Mouse (Mus musculus): Measurements from ENCODE around the gene Hmgn1. TPM values are rescaled to one million over a fixed set of nuclear protein-coding genes. Genes with fewer than 3 reads are reported as not detected.

Gene Hmgn1
- polyA plus RNA-seq (2021): 522 TPM

DNA sequence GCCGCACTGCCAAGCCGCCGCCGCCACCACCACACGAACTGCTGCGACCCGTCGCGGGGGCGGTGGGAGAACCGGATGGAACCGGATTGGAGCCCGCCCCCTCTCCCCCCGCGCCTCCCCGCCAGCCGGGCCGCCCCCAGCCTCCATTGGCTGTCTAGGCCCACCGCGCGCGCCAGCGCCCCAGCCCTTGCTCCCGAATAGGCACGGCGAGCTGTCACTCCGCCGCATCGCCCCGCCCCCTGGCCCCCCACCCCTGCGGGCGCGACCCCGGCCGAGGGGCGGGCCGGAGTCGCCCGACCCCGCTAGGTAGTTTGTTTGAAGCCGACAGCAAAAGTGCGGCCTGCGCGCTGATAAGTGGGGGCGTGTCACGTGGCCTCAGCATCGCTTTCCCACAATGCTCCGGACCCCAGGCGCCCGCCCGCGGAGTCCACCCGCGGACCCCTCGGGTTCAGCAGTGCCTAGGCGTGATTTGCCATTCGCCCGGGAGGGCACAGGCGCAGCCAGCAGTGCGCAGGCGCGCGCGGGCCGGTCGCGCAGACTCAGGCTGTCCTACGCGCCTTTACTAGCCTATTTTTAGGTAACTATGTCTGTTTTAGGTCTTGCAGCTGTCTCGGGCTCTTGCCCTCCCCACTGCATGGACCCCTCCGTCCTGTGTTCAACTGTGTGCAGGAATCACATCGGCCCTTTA is at the start of gene Hmgn1:
Hmgn1 (minus strand) TSS at position 73 of the 688 bp plus-strand sequence.
- POLR2A ChIA-PET: interaction anchor here (0.6 kb wide), 1 partner anchor 39 kb away, joined by 3 read pairs; no protein-coding TSS in a partner anchor

DNA sequence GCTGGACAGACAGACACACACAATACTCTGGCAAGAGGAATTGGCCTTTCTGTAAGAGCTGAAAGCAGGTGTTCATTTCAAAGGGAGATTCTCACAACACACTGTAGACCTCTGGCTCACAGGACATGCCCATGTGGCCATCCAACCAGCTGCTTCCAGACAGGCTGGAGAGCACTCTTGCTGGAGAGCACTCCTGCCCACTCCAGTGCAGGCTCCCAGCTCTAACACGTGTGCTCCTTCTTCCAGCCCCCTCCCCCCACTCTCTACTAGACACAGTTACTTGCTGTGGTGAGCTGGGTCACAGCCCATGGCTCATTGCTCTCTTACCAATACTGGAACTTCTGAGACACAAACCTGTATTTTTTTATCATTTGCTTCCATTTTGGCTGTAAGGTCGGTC is 47.9 kb upstream of the Hmgn1 start:
- ATAC-seq (no peak), DNase-seq (ENCODE audit: low read depth, low spot score) (no peak)
- in situ Hi-C loops (cut with MboI; ENCODE audit: low pct_unique_long_range_greater_than_20kb): no loop called here
- no peak for TF ChIP-seq CTCF (IDR thresholded peaks at IDR 0.05)
- CTCF ChIA-PET: interaction anchor here (1.5 kb wide), 1 partner anchor 10 kb away, joined by 3 read pairs; no protein-coding TSS in a partner anchor
- POLR2A ChIA-PET: no interaction called here
- no peaks in the 10 kb centered on the region for H3K27me3 ChIP-seq

More for the DNA sequence above, at the start of gene Hmgn1:
- ATAC-seq (peak; percentile 93), DNase-seq (ENCODE audit: low read depth, low spot score) (peak; percentile 89)
- TF ChIP-seq CTCF (IDR thresholded peaks at IDR 0.05): no peak
- CTCF ChIA-PET: no interaction called here
- in situ Hi-C loops (cut with MboI; ENCODE audit: low pct_unique_long_range_greater_than_20kb): no loop called here
- no peaks in the 10 kb centered on the region for H3K27me3 ChIP-seq

DNA sequence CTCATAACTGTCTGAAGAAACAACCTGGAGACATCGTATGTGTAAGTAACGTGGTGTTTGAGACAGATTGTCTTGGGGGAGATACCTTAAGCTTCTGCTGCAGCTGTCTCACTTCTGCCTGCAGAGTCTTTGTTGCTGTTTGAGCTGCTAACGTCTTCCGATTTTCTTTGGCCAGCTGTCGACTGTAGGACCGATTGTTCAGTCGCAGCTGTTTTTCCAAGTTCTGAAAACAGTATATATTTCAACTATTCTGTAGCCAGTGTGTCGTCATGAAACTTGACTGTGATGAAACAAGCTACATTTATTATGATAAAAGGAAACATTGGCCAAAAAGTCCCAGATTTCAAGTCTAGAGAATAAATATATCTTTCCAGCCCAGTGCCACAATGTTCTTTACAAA is 46.1 kb upstream of the Hmgn1 start:
- no peak for TF ChIP-seq CTCF (IDR thresholded peaks at IDR 0.05)
- ChIA-PET CTCF (no interaction called here), POLR2A (no interaction called here)
- no peak for ATAC-seq
- H3K27me3 ChIP-seq: no peaks in the 10 kb centered on the region
- DNase-seq (ENCODE audit: low read depth, low spot score): no peak
- in situ Hi-C loops (cut with MboI; ENCODE audit: low pct_unique_long_range_greater_than_20kb): no loop called here

DNA sequence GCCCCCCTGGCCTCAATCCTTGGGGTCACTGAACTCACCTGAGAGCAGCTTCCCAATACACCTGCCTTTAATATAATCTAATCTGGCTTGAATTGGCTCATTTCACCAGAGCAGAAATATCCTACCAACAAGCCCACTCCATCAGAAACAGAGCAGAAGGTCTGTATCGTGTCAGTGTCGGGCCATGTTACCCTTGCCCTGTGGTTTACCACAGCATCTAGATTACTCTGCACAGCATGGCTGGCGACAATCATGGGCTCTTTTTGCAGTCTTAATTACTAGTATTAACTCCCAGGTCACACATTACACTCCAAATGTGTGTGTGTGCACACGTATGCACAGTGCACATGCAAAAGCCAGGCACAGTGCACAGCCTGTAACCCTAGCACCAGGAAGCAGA is 41.3 kb upstream of the Hmgn1 start:
- in situ Hi-C loops (cut with MboI; ENCODE audit: low pct_unique_long_range_greater_than_20kb): no loop called here
- no peak for DNase-seq (ENCODE audit: low read depth, low spot score)
- no peak for TF ChIP-seq CTCF (IDR thresholded peaks at IDR 0.05)
- ChIA-PET CTCF (no interaction called here), POLR2A (no interaction called here)
- H3K27me3 ChIP-seq: no peaks in the 10 kb centered on the region
- ATAC-seq: no peak

DNA sequence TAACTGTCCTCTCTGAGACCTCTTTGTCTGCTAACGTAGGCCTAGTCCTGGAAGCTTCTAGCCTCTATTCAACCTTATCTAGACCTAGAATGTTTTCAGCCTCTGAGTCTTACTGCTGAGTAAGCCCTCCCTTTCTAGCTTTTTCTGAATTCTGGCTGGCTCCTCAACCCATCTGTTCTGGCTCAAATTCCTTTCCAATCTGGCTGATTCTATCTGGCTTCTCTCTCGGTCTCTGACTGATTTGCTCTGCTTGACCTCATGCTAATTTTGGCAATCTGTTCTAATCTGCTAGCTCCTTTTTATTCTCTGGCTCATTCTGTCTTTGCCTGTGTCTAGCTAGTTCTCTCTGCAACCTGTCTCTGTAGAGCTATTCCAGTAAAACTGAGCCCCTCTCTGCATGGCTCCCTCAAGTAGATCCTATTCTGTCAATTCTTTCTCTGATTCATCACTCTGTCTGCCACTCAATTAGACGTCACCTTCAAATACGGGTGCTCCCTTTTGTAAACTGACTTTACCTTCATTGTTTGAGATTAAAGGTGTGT is 38.3 kb upstream of the Hmgn1 start:
- ATAC-seq: no peak
- no peaks in the 10 kb centered on the region for H3K27me3 ChIP-seq
- POLR2A ChIA-PET: no interaction called here
- DNase-seq (ENCODE audit: low read depth, low spot score): no peak
- CTCF ChIA-PET: interaction anchor here (1.2 kb wide), 1 partner anchor 10 kb away, joined by 3 read pairs; no protein-coding TSS in a partner anchor
- TF ChIP-seq CTCF (IDR thresholded peaks at IDR 0.05): no peak
- in situ Hi-C loops (cut with MboI; ENCODE audit: low pct_unique_long_range_greater_than_20kb): no loop called here

DNA sequence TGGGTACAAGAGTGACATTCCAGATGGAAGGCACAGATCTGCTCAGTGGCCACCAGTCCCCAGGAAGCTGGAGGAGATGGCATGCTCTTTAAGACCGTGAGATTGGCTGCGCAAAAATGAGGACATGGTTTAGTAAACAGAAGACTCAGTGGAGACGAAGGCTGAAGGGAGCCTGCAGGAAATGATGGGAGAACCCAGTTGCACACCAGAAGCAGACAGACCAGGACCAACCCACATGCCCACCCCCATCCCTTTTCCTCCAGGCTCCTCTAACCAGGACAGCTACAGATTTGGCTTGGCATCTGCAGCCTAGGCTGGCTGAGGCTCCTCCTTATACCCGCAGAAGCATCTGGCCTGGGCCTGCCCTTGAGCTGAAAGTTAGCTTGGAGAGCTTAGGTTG is 33.8 kb upstream of the Hmgn1 start:
- no peak for TF ChIP-seq CTCF (IDR thresholded peaks at IDR 0.05)
- ChIA-PET POLR2A (no interaction called here), CTCF (interaction anchor here (1.2 to 1.8 kb wide), 2 partner anchors 10 to 30 kb away, joined by 4 to 5 read pairs; partner anchors contain the start of gene Lca5l)
- in situ Hi-C loops (cut with MboI; ENCODE audit: low pct_unique_long_range_greater_than_20kb): no loop called here
- no peaks in the 10 kb centered on the region for H3K27me3 ChIP-seq
- no peak for DNase-seq (ENCODE audit: low read depth, low spot score)
- no peak for ATAC-seq

DNA sequence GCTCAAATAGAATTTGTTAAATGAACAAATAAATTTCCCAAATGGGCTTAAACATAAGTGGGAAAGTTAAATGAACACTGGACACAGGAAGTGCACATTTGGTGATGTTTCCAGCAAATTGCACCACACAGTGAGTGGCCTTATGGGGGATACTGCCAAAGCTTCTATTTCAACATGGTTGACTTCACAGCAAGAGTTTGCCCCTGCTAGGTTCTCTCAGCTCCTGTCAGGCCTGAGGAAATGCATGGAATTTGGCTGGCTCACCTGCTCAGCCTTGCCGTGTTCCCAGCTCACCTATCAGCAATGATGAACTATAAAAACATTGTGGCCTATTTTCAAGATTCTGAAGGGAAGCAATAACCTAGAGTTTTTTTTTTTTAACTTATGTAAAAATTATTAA is 33.4 kb upstream of the Hmgn1 start:
- ChIA-PET CTCF (interaction anchor here (1.2 to 1.8 kb wide), 2 partner anchors 9 to 31 kb away, joined by 4 to 5 read pairs; partner anchors contain the start of gene Lca5l), POLR2A (no interaction called here)
- no peak for TF ChIP-seq CTCF (IDR thresholded peaks at IDR 0.05)
- ATAC-seq (no peak), DNase-seq (ENCODE audit: low read depth, low spot score) (no peak)
- H3K27me3 ChIP-seq: no peaks in the 10 kb centered on the region
- in situ Hi-C loops (cut with MboI; ENCODE audit: low pct_unique_long_range_greater_than_20kb): no loop called here

DNA sequence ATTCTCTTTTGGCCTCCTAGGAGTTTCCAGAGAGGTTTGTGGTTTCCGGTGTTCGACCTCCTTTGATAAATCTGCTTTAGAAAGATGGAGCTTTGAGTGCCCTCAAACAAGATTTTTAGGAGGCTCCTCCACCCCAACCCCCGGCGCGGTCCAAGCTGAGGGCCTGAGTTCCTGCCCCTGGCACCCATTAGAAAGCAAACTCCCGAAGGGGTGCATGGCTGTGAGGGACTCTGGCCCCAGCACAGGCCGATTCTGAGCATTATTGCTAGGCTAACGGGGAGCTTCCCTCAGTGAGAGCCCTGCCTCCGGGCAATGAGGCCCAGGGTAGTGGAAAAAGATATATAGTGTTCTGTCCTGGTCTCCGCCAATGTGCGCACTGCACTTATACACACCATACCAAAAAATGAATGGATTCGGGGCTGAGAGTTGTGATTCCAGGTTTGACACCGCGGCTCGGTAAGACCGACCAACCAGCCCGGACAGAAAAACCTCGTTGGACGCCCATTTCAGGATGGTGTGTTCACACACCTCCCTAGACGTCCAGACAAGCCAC is 32.3 kb upstream of the Hmgn1 start:
- DNase-seq (ENCODE audit: low read depth, low spot score) (no peak), ATAC-seq (no peak)
- ChIA-PET CTCF (interaction anchor here (1.2 kb wide), 1 partner anchor 32 kb away, joined by 4 read pairs; the partner anchor contains the start of gene Lca5l), POLR2A (no interaction called here)
- in situ Hi-C loops (cut with MboI; ENCODE audit: low pct_unique_long_range_greater_than_20kb): no loop called here
- no peak for TF ChIP-seq CTCF (IDR thresholded peaks at IDR 0.05)
- H3K27me3 ChIP-seq: no peaks in the 10 kb centered on the region

DNA sequence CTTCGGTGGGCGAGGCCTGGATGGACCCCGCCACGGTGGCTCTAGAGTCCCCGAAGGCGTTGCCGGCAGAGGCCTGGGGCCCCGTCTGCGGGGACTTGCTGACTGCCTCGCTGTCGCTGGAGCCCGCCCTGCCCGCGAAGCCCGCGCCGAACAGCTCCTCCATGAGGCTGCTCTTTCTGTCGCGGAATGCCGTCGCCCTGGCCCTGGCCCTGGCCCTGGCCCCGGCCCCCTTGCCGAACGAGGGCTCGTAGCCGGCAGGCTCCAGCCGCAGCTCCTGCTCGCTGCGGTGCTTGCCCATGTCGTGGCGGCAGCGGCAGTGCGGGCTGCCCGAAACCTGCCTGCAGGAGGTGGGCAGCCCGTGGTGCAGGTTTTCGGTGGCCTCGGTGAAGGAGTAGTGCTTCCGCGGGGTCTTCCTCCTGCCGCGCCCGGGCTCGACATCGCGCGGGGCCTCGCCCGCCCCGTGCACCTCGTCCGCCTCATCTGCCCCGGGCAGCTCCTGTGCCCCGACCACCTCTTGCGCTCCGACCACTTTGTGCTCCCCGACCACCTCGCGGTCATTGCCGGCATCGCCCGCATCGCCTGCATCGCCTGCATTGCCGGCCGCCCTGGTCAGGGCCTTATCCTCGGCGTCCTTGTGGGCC is 31.7 kb upstream of the Hmgn1 start:
- no peak for TF ChIP-seq CTCF (IDR thresholded peaks at IDR 0.05)
- ChIA-PET CTCF (no interaction called here), POLR2A (no interaction called here)
- DNase-seq (ENCODE audit: low read depth, low spot score) (no peak), ATAC-seq (no peak)
- no peaks in the 10 kb centered on the region for H3K27me3 ChIP-seq
- in situ Hi-C loops (cut with MboI; ENCODE audit: low pct_unique_long_range_greater_than_20kb): no loop called here

DNA sequence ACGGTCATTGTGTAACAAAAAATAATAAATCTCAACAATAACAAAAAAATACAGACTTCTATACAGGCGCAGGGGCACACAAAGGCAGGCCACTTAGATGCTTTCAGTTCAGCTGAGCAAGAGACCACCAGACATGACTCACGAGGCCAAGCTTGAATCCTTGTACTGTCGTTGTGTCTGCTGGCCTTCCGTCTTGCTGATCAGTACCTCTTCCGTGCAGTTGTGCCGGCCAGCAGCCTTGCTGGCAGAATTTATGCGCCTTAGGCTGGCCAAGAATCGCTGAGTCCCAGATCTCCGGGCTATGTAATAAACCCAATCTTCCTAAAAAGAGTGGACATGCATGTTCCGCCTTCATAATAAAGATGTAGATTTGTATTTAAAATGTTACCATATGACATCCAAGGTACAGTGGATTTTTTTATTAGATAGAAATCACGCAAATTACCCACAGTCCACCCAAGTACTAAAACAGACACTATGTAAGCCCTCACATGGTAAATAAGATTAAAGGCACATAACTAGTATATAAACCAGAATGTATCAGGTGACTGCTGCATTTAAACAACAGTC is 31.1 kb upstream of the Hmgn1 start:
- in situ Hi-C loops (cut with MboI; ENCODE audit: low pct_unique_long_range_greater_than_20kb): no loop called here
- TF ChIP-seq CTCF (IDR thresholded peaks at IDR 0.05): no peak
- DNase-seq (ENCODE audit: low read depth, low spot score) (no peak), ATAC-seq (no peak)
- POLR2A ChIA-PET: no interaction called here
- CTCF ChIA-PET: no interaction called here
- H3K27me3 ChIP-seq: no peaks in the 10 kb centered on the region

DNA sequence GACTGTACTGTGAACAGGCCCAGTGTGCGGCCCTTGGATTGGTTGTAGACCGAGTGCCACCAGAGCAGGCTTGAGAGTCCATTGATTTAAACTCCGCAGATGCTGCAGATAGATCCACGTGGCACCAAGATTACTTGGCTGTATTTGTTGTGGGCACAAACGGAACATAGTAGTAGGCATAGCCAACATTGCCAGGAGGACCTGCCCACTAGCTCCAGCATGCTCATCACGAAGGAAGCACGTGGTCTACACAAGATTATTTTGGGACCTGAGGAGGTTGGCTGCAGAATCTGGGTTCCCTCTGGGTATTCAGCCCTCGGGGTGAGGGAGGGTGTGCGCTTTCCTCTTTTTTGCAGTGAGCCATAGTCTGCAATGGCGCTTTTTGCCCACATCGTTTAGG is 29.6 kb upstream of the Hmgn1 start:
- ATAC-seq: no peak
- DNase-seq (ENCODE audit: low read depth, low spot score): no peak
- POLR2A ChIA-PET: no interaction called here
- in situ Hi-C loops (cut with MboI; ENCODE audit: low pct_unique_long_range_greater_than_20kb): no loop called here
- no peaks in the 10 kb centered on the region for H3K27me3 ChIP-seq
- CTCF ChIA-PET: interaction anchor here (0.9 kb wide), 1 partner anchor 260 kb away, joined by 3 read pairs; no protein-coding TSS in a partner anchor
- TF ChIP-seq CTCF (IDR thresholded peaks at IDR 0.05): no peak

Data from Patski (cell line).